Mouse (Mus musculus): ENCODE measurements around the gene Arhgap35.
A peak's percentile ranks its signal among the peaks of the same experiment; 100 is the strongest.

Gene Arhgap35

GRCm38 (mm10) chr7:16465160-16465559 is 149.6 kb downstream of the Arhgap35 start:
- peak; percentile 84 to 90 for DNase-seq

- peak; percentile 88 to 91 for DNase-seq
Observed at GRCm38 (mm10) chr7:16463214-16463613, 151.6 kb downstream of the Arhgap35 start.

GRCm38 (mm10) chr7:16461705-16462104 is 153.1 kb downstream of the Arhgap35 start:
- DNase-seq = peak in 1 of 2 experiments; percentile 31

GRCm38 (mm10) chr7:16461151-16461550 is 153.6 kb downstream of the Arhgap35 start:
- no peak for DNase-seq

GRCm38 (mm10) chr7:16460566-16460965 is 154.2 kb downstream of the Arhgap35 start:
- peak; percentile 60 to 66 for DNase-seq

- no peak for DNase-seq
Observed at GRCm38 (mm10) chr7:16456289-16456688, 158.5 kb downstream of the Arhgap35 start.

GRCm38 (mm10) chr7:16455016-16455415 is 159.8 kb downstream of the Arhgap35 start:
- no peak for DNase-seq

- DNase-seq = peak; percentile 63 to 70
Observed at GRCm38 (mm10) chr7:16453118-16453711, 161.6 kb downstream of the Arhgap35 start.

GRCm38 (mm10) chr7:16452587-16453073 is 162.2 kb downstream of the Arhgap35 start, which contains the start of gene Tmem160:
TSS of gene Tmem160 (plus strand) at chr7:16452779.
- peak; percentile 86 to 91 for DNase-seq

GRCm38 (mm10) chr7:16451656-16452055 is 163.1 kb downstream of the Arhgap35 start:
- no peak for DNase-seq

All from cerebellum, postnatal 25 days (tissue).